Mouse (Mus musculus): ENCODE results near the gene Adcy6.

- TF ChIP-seq CTCF (IDR thresholded peaks at IDR 0.05; ENCODE audit: borderline replicate concordance, extremely low read depth, insufficient read depth, insufficient read length) (no peak), POLR2A (IDR thresholded peaks at IDR 0.05; ENCODE audit: borderline replicate concordance, extremely low read depth, insufficient read depth, insufficient read length, poor library complexity, severe bottlenecking) (no peak)
Measured at GRCm38 (mm10) chr15:98622721-98623120, 12.8 kb upstream of the Adcy6 start.
